Mouse (Mus musculus) erythroblast, embryonic 14.5 days (primary cell): ENCODE results near the gene Bcr.

Experiments
- GATA1 ChIP-seq: IDR thresholded peaks from 2 replicates; pipeline ENCODE4 v1.6.1; 2012; ENCODE audit warnings: low read length, inconsistent platforms, mixed read lengths
- TAL1 ChIP-seq: IDR thresholded peaks from 3 replicates; pipeline ENCODE4 v1.6.1; 2012; ENCODE audit warnings: low read length, inconsistent platforms, mixed read lengths

DNA sequence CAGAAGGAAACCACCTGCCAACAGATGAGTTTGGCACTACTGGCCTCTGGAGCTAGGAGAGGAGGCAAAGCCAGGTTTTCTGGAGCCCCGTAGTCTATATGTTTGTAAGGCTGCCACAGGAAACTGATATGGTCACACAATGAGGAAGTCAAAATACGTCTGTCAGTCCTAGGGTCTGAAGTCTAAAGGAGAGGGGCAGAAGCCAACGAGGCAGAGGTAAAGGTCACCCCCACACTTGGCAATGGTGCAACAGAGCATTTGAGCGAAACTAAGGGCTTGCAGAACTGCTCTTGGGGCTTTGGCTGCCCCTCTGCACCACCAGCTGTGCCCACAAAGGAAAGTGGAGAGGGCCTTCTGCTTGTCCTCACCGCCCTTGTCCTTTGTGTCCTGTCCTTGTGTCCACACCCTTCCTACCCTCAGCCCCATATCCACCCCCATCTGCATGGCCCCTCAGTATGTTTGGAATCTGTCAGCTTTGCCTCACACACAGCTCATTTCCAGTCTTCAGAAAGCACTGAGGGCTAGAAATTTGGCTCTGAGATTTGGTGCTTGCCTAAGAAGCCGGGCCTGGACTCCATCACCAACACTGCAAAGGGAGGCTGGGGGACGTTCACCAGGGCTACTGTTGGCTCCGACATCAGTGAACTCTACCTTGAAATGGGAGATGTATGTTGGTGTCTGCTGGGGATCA lies 127.1 kb downstream of the Bcr start:
- TF ChIP-seq TAL1 (no peak), GATA1 (no peak)
